Mouse (Mus musculus) embryonic fibroblast, embryonic 13.5 days (primary cell): ENCODE measurements around the gene Slc17a8. TPM values are rescaled to one million over a fixed set of nuclear protein-coding genes. Genes with fewer than 3 reads are reported as not detected.

Experiments
- H3K27ac ChIP-seq: 2 replicates; pipeline ENCODE4 v1.5.1; 2012; ENCODE audit warnings: low read length, control low read depth, inconsistent platforms; ENCODE audit not compliant: insufficient read depth
- H3K4me1 ChIP-seq: 2 replicates; pipeline ENCODE4 v1.6.1; 2011; ENCODE audit warnings: low read length; ENCODE audit not compliant: control insufficient read depth, insufficient read depth
- H3K4me3 ChIP-seq: 2 replicates; pipeline ENCODE4 v1.5.1; 2011; ENCODE audit warnings: mild to moderate bottlenecking, control low read depth, low read length; ENCODE audit not compliant: insufficient read depth
- CTCF ChIP-seq: IDR thresholded peaks from 2 replicates; pipeline ENCODE4 v1.5.1; 2011; ENCODE audit warnings: mild to moderate bottlenecking, control low read depth, low read length, moderate library complexity, borderline replicate concordance; ENCODE audit not compliant: insufficient read depth
- POLR2A ChIP-seq: IDR thresholded peaks from 2 replicates; pipeline ENCODE4 v1.6.1; 2011; ENCODE audit warnings: low read depth, mild to moderate bottlenecking, control low read depth, low read length, moderate library complexity
- polyA plus RNA-seq: library from polyadenylated mRNA; stranded (reverse); fragments of >200 nt; gene quantifications from 2 replicates; pipeline ENCODE4 v1.2.4, GENCODE M21; 2011; ENCODE audit warnings: low read depth; ENCODE audit not compliant: missing spikeins, insufficient read length

Slc17a8 gene
- polyA plus RNA-seq, 1 experiment = 0.12 TPM

DNA sequence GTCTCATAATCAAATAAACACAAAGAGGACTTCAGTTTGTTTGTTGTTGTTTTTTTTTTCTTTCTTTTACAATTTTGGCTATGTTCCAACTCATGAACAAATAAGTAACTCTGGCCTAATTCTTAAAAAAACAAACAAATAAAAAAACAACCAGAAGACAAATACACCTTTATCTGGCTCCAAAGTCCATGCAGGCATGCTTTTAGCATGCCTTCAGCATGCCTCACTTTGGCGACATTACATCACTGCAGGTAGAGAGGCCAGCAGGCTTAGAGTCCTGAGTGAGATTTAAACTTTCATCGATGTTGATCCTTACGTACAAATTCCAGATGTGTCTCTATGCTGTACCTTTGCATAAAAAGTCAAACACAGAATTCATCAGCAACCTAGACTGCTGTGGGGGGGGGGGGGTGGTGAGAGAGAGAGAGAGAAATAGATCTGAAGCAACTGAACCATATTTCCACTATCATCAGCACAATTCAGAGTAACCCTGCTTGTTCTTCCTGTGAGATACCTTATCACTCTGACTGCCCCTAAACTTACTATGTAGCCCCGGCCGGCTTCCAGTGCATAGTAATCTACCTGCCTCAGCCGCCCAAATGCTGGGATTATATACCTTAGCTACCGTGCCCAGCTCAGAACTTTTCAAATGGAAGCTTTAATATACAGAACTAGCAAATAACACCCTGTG is 12.8 kb upstream of the Slc17a8 start:
- no peak overlapping the region for H3K27ac ChIP-seq
- no peaks in the 10 kb centered on the region for H3K4me1 ChIP-seq
- TF ChIP-seq POLR2A (no peak), CTCF (no peak)
- H3K4me3 ChIP-seq = no peak overlapping the region

DNA sequence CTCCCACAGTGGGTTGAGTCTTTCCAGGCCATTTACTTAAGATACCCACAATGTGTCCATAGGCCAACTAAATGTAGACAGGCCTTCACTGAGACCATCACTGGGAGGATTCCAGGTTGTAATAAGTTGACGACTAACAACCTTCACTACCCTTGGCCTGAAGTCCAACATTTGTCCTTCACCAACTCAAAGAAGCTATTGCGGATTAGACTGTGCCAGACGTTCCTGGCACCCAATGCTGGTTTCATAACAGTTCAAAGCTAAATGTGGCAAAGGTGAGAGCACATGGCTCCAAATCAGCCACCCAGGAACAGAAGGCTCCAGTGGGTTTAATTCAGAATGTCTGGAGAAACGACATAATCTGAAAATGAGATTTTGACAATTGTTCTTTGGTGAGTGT is 12.1 kb upstream of the Slc17a8 start:
- H3K4me1 ChIP-seq = no peaks in the 10 kb centered on the region
- TF ChIP-seq POLR2A (no peak), CTCF (no peak)
- no peak overlapping the region for H3K4me3 ChIP-seq
- no peak overlapping the region for H3K27ac ChIP-seq

DNA sequence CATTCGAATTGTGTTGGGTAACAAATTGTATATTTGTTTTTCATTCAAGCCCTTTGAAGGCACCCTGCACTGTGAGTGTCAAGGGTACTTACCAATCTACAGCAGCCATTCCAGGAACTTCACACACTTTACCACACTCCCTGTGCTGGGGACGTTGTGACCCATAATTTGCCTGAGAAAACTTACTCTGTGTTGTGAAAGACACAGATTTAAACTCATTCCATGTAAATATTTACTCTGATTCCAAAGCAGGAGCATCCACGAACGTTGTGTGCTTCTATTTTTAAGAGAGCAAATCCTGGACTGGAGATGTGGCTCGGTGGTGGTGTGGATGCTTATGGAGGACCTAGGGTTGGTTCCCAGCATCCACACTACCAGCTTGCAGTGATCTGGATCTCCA is 10.8 kb upstream of the Slc17a8 start:
- Histone ChIP-seq H3K4me1 (no peaks in the 10 kb centered on the region), H3K27ac (no peak overlapping the region), H3K4me3 (no peak overlapping the region)
- no peak for TF ChIP-seq CTCF
- no peak for TF ChIP-seq POLR2A

DNA sequence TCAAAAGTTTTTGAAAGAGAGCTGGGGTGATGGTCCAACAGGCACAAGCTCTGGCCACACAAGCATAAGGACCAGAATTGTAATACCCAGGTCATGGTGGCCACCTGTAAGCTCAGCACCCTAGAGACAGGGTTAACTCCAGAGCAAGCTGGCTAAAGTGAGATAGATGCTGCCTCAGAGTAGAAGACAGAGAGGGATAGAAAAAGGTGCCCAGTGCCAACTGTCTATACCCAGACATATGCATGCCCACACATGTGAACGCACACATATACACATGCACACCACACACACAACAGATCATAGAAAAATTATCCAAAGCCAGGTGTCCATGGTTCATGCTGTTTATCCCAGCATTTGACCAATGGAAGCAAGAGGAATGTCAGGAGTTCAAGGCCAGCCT is 9.5 kb upstream of the Slc17a8 start:
- Histone ChIP-seq H3K27ac (no peak overlapping the region), H3K4me1 (no peaks in the 10 kb centered on the region), H3K4me3 (no peak overlapping the region)
- TF ChIP-seq POLR2A = no peak
- TF ChIP-seq CTCF = no peak

DNA sequence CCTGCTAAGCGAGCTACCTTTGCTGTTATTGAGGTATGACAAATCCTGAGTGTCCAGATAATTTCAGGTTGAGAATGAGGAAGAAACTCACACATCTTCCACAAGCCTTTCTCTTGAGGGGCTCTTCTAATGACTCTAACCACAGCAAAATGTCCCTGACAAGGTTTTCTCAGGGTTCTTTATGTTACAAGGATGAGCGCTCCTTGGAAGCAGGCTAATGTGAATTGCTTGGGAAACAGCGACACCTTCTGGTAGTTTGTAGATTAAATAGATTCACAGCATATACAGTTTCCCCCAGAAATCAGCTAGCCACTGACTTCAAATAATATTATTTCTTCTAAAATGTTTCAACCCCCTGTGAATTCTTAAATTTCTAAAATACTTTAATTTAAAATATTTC is 9.0 kb upstream of the Slc17a8 start:
- no peak overlapping the region for H3K4me3 ChIP-seq
- no peak overlapping the region for H3K27ac ChIP-seq
- TF ChIP-seq CTCF = no peak
- TF ChIP-seq POLR2A = no peak
- no peaks in the 10 kb centered on the region for H3K4me1 ChIP-seq

DNA sequence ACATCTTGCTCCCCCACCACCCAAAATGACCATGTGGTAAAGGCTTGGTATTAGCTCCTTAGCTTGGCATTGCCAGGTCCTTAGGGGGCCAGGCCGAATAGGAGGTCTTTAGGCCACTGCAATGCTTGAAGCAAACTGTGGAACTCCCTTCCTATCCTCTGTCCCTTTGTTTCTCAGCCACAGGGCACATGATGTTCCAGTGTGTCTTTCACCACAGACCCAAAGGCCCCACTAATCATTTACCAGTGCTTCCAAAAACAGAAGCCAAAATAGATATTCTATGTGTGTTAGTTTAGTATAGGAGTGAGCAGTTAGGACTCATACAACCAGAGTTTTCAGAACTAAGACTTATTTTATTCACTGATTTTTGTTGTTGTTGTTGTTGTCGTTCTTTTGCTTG is 5.7 kb upstream of the Slc17a8 start:
- no peak overlapping the region for H3K27ac ChIP-seq
- H3K4me3 ChIP-seq = no peak overlapping the region
- no peaks in the 10 kb centered on the region for H3K4me1 ChIP-seq
- TF ChIP-seq CTCF (no peak), POLR2A (no peak)

DNA sequence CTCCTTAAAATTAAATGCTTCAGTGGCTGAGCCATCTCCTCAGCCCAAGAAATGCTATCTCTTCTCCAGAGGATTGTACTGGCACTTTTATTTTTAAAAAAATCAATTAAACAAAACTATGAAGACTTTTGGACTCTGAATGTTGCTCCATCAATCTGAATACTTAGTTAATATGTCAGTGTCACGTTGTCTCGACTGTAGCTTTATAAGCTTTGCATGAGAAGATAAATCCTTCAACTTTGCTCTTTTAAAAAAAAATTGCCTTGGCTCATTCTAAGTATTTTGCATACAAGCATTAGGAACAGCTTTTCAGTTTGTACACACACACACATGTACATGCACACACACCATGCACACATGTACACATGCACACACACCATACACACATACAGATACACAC is 3.1 kb upstream of the Slc17a8 start:
- Histone ChIP-seq H3K4me1 (no peaks in the 10 kb centered on the region), H3K4me3 (no peak overlapping the region), H3K27ac (no peak overlapping the region)
- TF ChIP-seq CTCF = no peak
- no peak for TF ChIP-seq POLR2A

DNA sequence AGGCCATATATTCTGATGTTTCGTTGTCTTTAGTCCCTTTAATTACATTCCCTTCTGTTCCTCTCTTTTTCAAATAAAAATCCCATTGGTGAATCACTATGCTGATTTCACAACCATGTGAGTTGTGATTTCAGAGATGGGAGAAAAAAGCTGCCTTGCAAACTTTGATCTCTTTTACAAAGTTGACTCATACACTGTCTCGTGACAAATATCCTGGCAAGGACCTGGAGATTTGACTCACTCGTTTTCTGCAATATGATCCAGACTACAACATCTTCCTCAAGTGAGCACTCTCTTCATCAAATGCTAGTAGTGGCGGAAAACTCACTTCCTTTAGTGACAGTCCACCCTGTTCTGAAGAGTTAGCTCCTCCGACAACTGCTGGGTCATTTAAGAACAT is 21.7 kb downstream of the Slc17a8 start:
- peaks cover 8% of the 10 kb centered on the region; the same call in 1 of the 2 replicates for H3K4me1 ChIP-seq
- no peak for TF ChIP-seq CTCF
- TF ChIP-seq POLR2A = no peak
- H3K4me3 ChIP-seq = no peak overlapping the region
- H3K27ac ChIP-seq = 0 out of 2 replicates have a peak overlapping the region, but pooled peaks have one; percentile 10

DNA sequence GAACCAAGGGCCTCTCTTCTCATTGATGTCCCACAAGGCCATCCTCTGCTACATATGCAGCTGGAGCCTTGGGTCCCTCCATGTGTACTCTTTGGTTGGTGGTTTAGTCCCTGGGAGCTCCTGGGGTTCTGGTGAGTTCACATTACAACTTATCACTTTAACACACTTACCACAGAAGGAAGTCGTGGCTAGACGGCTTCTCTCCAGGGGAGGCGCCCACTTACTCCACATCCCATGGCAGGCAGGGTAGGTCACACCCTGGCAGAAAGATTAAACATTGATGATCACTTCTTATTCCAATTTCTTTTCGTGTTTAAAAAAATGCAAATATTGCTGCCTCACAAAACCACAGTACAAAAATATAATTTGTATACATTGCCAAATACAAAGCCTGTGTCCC is 23.8 kb downstream of the Slc17a8 start:
- H3K4me3 ChIP-seq = no peak overlapping the region
- peaks cover 8% of the 10 kb centered on the region; the same call in 1 of the 2 replicates for H3K4me1 ChIP-seq
- H3K27ac ChIP-seq = no peak overlapping the region
- TF ChIP-seq CTCF = no peak
- TF ChIP-seq POLR2A = no peak

DNA sequence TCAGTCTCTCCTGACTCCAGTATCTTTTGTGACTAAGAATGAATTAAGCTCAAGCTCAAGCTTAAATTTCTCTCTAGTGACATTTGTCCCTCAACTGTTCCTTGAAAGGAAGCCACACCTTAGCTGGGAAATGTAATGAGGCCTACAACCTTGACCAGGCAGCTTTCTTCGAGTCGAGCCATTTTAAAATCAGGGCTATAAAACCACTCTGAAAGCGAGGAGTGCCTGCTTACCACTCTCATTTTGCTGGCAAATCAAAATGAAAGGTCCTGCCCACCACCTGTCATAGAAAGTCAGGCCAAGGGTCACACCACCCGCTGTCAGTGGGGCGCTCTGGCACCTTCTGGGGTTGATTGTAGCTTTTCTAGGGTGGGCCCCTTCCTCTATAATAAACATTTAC is 25.1 kb downstream of the Slc17a8 start:
- peaks cover 8% of the 10 kb centered on the region; the same call in 1 of the 2 replicates for H3K4me1 ChIP-seq
- TF ChIP-seq CTCF (no peak), POLR2A (no peak)
- H3K4me3 ChIP-seq = no peak overlapping the region
- H3K27ac ChIP-seq = no peak overlapping the region
